Mouse (Mus musculus): ENCODE measurements around the gene Cul9. TPM values are rescaled to one million over a fixed set of nuclear protein-coding genes. Genes with fewer than 3 reads are reported as not detected.

Cul9 gene
- polyA plus RNA-seq, 1 experiment from 2014 or later: 4.6 TPM

GRCm38 (mm10) chr17:46553469-46553868 lies 7.3 kb upstream of the Cul9 start:
- 18% methylated on average over 11 of the region's 11 CpGs for WGBS
- Histone ChIP-seq H3K27ac (replicated peaks in 1 of 2; ENCODE audit: control insufficient read depth in 1 of 2, insufficient read depth in 1 of 2, low read depth in 2 of 2, low read length in 2 of 2) (peak overlapping the region; percentile 93 to 95), H3K9me3 (ENCODE audit: control insufficient read depth, low read length) (no peaks in the 10 kb centered on the region), H3K9ac (ENCODE audit: low read length) (peak overlapping the region; percentile 100), H3K4me3 (ENCODE audit: control insufficient read depth in 1 of 2, insufficient read depth in 1 of 2, low read depth in 1 of 2, low read length in 2 of 2) (peak overlapping the region; percentile 90 to 99), H3K36me3 (ENCODE audit: control insufficient read depth, insufficient read depth, low read length) (peaks cover 41% of the 10 kb centered on the region), H3K27me3 (ENCODE audit: control insufficient read depth, insufficient read depth, low read length) (no peaks in the 10 kb centered on the region), H3K4me2 (ENCODE audit: low read length) (peak overlapping the region; percentile 76), H3K4me1 (ENCODE audit: control insufficient read depth in 2 of 2, insufficient read depth in 2 of 2, low read length in 2 of 2) (peaks cover 11 to 33% of the 10 kb centered on the region in 2 experiments)
- ATAC-seq (ENCODE audit: insufficient number of reproducible peaks, insufficient read depth, low FRiP score, low read depth): no peak

- Histone ChIP-seq H3K27ac (replicated peaks in 1 of 2; ENCODE audit: control insufficient read depth in 1 of 2, insufficient read depth in 1 of 2, low read depth in 2 of 2, low read length in 2 of 2) (peak overlapping the region; percentile 93 to 95), H3K4me2 (ENCODE audit: low read length) (peak overlapping the region; percentile 76), H3K4me3 (ENCODE audit: control insufficient read depth in 1 of 2, insufficient read depth in 1 of 2, low read depth in 1 of 2, low read length in 2 of 2) (peak overlapping the region; percentile 90 to 99), H3K27me3 (ENCODE audit: control insufficient read depth, insufficient read depth, low read length) (no peaks in the 10 kb centered on the region), H3K9ac (ENCODE audit: low read length) (peak overlapping the region; percentile 100), H3K36me3 (ENCODE audit: control insufficient read depth, insufficient read depth, low read length) (peaks cover 47% of the 10 kb centered on the region), H3K9me3 (ENCODE audit: control insufficient read depth, low read length) (no peaks in the 10 kb centered on the region), H3K4me1 (ENCODE audit: control insufficient read depth in 2 of 2, insufficient read depth in 2 of 2, low read length in 2 of 2) (peaks cover 11 to 35% of the 10 kb centered on the region in 2 experiments)
- WGBS: 1% methylated on average over 24 of the region's 24 CpGs
- ATAC-seq (ENCODE audit: insufficient number of reproducible peaks, insufficient read depth, low FRiP score, low read depth): peak; percentile 62
These were observed 6.7 kb upstream of the Cul9 start for GRCm38 (mm10) chr17:46552841-46553423.

GRCm38 (mm10) chr17:46552151-46552550 lies 6.0 kb upstream of the Cul9 start:
- Histone ChIP-seq H3K4me1 (ENCODE audit: control insufficient read depth in 2 of 2, insufficient read depth in 2 of 2, low read length in 2 of 2) (peaks cover 13 to 38% of the 10 kb centered on the region in 2 experiments), H3K4me3 (ENCODE audit: control insufficient read depth in 1 of 2, insufficient read depth in 1 of 2, low read depth in 1 of 2, low read length in 2 of 2) (peak overlapping the region in 1 of 2 experiments; percentile 99; a peak in 1 of 4 replicates), H3K27ac (replicated peaks in 1 of 2; ENCODE audit: control insufficient read depth in 1 of 2, insufficient read depth in 1 of 2, low read depth in 2 of 2, low read length in 2 of 2) (peak overlapping the region; percentile 64 to 93; a peak in 3 of 4 replicates), H3K36me3 (ENCODE audit: control insufficient read depth, insufficient read depth, low read length) (peaks cover 51% of the 10 kb centered on the region), H3K4me2 (ENCODE audit: low read length) (peak overlapping the region; percentile 76), H3K27me3 (ENCODE audit: control insufficient read depth, insufficient read depth, low read length) (no peaks in the 10 kb centered on the region), H3K9me3 (ENCODE audit: control insufficient read depth, low read length) (no peaks in the 10 kb centered on the region), H3K9ac (ENCODE audit: low read length) (peak overlapping the region; percentile 27; the same call in 1 of the 2 replicates)
- ATAC-seq (ENCODE audit: insufficient number of reproducible peaks, insufficient read depth, low FRiP score, low read depth): no peak
- WGBS: 83% methylated on average over 7 of the region's 7 CpGs

GRCm38 (mm10) chr17:46551369-46551768 lies 5.2 kb upstream of the Cul9 start:
- Histone ChIP-seq H3K9me3 (ENCODE audit: control insufficient read depth, low read length) (no peaks in the 10 kb centered on the region), H3K9ac (ENCODE audit: low read length) (no peak overlapping the region), H3K27ac (replicated peaks in 1 of 2; ENCODE audit: control insufficient read depth in 1 of 2, insufficient read depth in 1 of 2, low read depth in 2 of 2, low read length in 2 of 2) (no peak overlapping the region), H3K36me3 (ENCODE audit: control insufficient read depth, insufficient read depth, low read length) (peaks cover 51% of the 10 kb centered on the region), H3K27me3 (ENCODE audit: control insufficient read depth, insufficient read depth, low read length) (no peaks in the 10 kb centered on the region), H3K4me3 (ENCODE audit: control insufficient read depth in 1 of 2, insufficient read depth in 1 of 2, low read depth in 1 of 2, low read length in 2 of 2) (no peak overlapping the region), H3K4me1 (ENCODE audit: control insufficient read depth in 2 of 2, insufficient read depth in 2 of 2, low read length in 2 of 2) (peaks cover 20 to 43% of the 10 kb centered on the region in 2 experiments), H3K4me2 (ENCODE audit: low read length) (no peak overlapping the region)
- no peak for ATAC-seq (ENCODE audit: insufficient number of reproducible peaks, insufficient read depth, low FRiP score, low read depth)
- WGBS: 81% methylated on average over 6 of the region's 6 CpGs

GRCm38 (mm10) chr17:46550904-46551303 lies 4.7 kb upstream of the Cul9 start:
- Histone ChIP-seq H3K27ac (replicated peaks in 1 of 2; ENCODE audit: control insufficient read depth in 1 of 2, insufficient read depth in 1 of 2, low read depth in 2 of 2, low read length in 2 of 2) (no peak overlapping the region), H3K4me3 (ENCODE audit: control insufficient read depth in 1 of 2, insufficient read depth in 1 of 2, low read depth in 1 of 2, low read length in 2 of 2) (no peak overlapping the region), H3K9ac (ENCODE audit: low read length) (no peak overlapping the region), H3K9me3 (ENCODE audit: control insufficient read depth, low read length) (no peaks in the 10 kb centered on the region), H3K4me1 (ENCODE audit: control insufficient read depth in 2 of 2, insufficient read depth in 2 of 2, low read length in 2 of 2) (peaks cover 21 to 43% of the 10 kb centered on the region in 2 experiments), H3K27me3 (ENCODE audit: control insufficient read depth, insufficient read depth, low read length) (no peaks in the 10 kb centered on the region), H3K36me3 (ENCODE audit: control insufficient read depth, insufficient read depth, low read length) (peaks cover 51% of the 10 kb centered on the region), H3K4me2 (ENCODE audit: low read length) (no peak overlapping the region)
- no peak for ATAC-seq (ENCODE audit: insufficient number of reproducible peaks, insufficient read depth, low FRiP score, low read depth)
- 86% methylated on average over 7 of the region's 7 CpGs for whole genome bisulfite sequencing

GRCm38 (mm10) chr17:46549642-46550041 lies 3.5 kb upstream of the Cul9 start:
- H3K36me3 ChIP-seq (ENCODE audit: control insufficient read depth, insufficient read depth, low read length): peaks cover 51% of the 10 kb centered on the region
- ATAC-seq (ENCODE audit: insufficient number of reproducible peaks, insufficient read depth, low FRiP score, low read depth): no peak

GRCm38 (mm10) chr17:46549193-46549592 lies 3.0 kb upstream of the Cul9 start:
- no peaks in the 10 kb centered on the region for H3K9me3 ChIP-seq (ENCODE audit: control insufficient read depth, low read length)
- H3K4me1 ChIP-seq (ENCODE audit: control insufficient read depth in 2 of 2, insufficient read depth in 2 of 2, low read length in 2 of 2): peaks cover 21 to 40% of the 10 kb centered on the region in 2 experiments
- H3K27ac ChIP-seq (replicated peaks in 1 of 2; ENCODE audit: control insufficient read depth in 1 of 2, insufficient read depth in 1 of 2, low read depth in 2 of 2, low read length in 2 of 2): no peak overlapping the region
- ATAC-seq (ENCODE audit: insufficient number of reproducible peaks, insufficient read depth, low FRiP score, low read depth): no peak
- peaks cover 51% of the 10 kb centered on the region for H3K36me3 ChIP-seq (ENCODE audit: control insufficient read depth, insufficient read depth, low read length)
- no peak overlapping the region for H3K4me2 ChIP-seq (ENCODE audit: low read length)
- no peak overlapping the region for H3K9ac ChIP-seq (ENCODE audit: low read length)
- H3K4me3 ChIP-seq (ENCODE audit: control insufficient read depth in 1 of 2, insufficient read depth in 1 of 2, low read depth in 1 of 2, low read length in 2 of 2): no peak overlapping the region
- no peaks in the 10 kb centered on the region for H3K27me3 ChIP-seq (ENCODE audit: control insufficient read depth, insufficient read depth, low read length)
- WGBS: 31% methylated on average over 8 of the region's 8 CpGs

More at GRCm38 (mm10) chr17:46549642-46550041, 3.5 kb upstream of the Cul9 start:
- WGBS: 84% methylated on average over 9 of the region's 9 CpGs
- Histone ChIP-seq H3K9ac (ENCODE audit: low read length) (no peak overlapping the region), H3K4me3 (ENCODE audit: control insufficient read depth in 1 of 2, insufficient read depth in 1 of 2, low read depth in 1 of 2, low read length in 2 of 2) (no peak overlapping the region), H3K4me1 (ENCODE audit: control insufficient read depth in 2 of 2, insufficient read depth in 2 of 2, low read length in 2 of 2) (peaks cover 21 to 43% of the 10 kb centered on the region in 2 experiments), H3K9me3 (ENCODE audit: control insufficient read depth, low read length) (no peaks in the 10 kb centered on the region), H3K27ac (replicated peaks in 1 of 2; ENCODE audit: control insufficient read depth in 1 of 2, insufficient read depth in 1 of 2, low read depth in 2 of 2, low read length in 2 of 2) (no peak overlapping the region), H3K27me3 (ENCODE audit: control insufficient read depth, insufficient read depth, low read length) (no peaks in the 10 kb centered on the region), H3K4me2 (ENCODE audit: low read length) (no peak overlapping the region)

GRCm38 (mm10) chr17:46548741-46549140 lies 2.6 kb upstream of the Cul9 start:
- Histone ChIP-seq H3K27ac (replicated peaks in 1 of 2; ENCODE audit: control insufficient read depth in 1 of 2, insufficient read depth in 1 of 2, low read depth in 2 of 2, low read length in 2 of 2) (no peak overlapping the region), H3K4me3 (ENCODE audit: control insufficient read depth in 1 of 2, insufficient read depth in 1 of 2, low read depth in 1 of 2, low read length in 2 of 2) (no peak overlapping the region), H3K36me3 (ENCODE audit: control insufficient read depth, insufficient read depth, low read length) (peaks cover 51% of the 10 kb centered on the region), H3K27me3 (ENCODE audit: control insufficient read depth, insufficient read depth, low read length) (no peaks in the 10 kb centered on the region), H3K9me3 (ENCODE audit: control insufficient read depth, low read length) (no peaks in the 10 kb centered on the region), H3K9ac (ENCODE audit: low read length) (no peak overlapping the region), H3K4me2 (ENCODE audit: low read length) (no peak overlapping the region), H3K4me1 (ENCODE audit: control insufficient read depth in 2 of 2, insufficient read depth in 2 of 2, low read length in 2 of 2) (peaks cover 21 to 35% of the 10 kb centered on the region in 2 experiments)
- ATAC-seq (ENCODE audit: insufficient number of reproducible peaks, insufficient read depth, low FRiP score, low read depth): no peak
- 69% methylated on average over 11 of the region's 11 CpGs for WGBS
